Mouse (Mus musculus): ENCODE measurements around the gene Mvb12a.

Mvb12a gene

DNA sequence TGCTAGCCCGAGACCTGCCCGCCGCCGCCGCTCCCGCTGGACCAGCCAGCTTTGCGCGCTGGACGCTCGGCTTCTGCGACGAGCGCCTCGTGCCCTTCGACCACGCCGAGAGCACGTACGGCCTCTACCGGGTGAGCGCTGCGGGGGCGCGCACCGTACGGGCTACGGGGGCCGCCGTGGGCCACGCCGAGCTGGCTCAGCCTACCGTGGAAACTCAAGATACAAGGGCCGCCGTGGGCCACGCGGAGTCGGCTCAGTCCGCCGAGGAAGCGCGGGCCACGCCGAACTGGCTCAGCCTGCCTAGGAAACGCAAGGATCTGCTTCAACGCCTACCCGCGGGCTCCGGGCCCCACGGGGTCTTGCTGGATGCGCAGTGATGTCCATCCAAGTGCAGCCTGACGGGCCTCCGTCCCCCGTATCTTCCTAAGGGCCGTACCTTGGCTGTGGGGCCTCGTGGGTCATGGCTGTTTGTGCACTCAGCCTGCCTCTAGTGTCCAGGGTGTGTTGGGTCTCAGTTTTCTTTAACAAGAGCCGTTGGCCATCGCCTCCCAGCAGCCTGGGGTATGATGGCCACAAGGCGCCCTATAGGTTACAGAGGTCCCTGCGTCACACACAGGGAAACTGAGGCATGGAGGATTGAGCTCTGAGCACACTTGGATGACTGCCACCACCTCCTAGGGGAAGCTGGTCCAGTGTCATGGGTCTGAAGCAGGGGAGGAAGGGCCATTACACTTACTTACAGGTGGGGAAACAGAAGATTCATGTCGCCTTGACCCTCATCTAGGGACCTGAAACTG, 49.9 kb downstream of the Mvb12a start:
- DNase-seq (ENCODE audit: low read depth, low spot score) = no peak

DNA sequence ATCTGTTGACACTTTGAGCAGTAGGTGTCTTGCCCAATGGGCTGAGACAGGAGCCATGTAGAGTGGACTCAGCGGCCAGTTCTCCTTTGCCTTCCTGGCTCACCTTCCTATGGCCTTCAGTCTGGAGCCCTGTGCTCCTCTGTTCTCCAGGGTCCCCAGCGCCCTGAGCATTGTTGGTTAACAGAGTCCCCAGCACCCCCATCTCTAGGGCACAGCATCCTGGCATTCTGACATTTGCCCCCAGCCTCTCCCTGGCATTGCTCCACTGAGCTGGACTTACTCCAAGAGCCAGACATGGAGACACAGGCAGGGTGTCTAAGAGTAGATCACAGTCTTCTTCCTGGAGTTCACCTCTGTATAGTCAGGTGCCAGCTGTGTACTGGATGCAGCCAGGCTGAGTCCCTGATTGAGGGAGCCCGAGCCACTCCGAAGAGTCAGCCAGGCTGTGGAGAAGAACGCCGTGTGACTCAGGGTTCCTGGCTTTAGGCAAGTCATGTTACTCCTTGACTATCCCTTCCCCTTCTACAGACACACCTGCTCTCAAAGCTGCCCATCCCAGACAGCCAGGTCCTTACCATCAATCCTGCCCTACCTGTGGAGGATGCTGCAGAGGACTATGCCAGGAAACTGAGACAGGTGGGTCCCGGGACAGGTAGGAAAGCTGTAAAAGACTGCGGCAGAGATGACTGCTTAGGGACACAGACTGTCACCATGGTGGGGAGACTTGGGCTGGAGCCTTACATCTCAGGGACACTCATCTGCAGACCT, 51.0 kb downstream of the Mvb12a start:
- DNase-seq (ENCODE audit: low read depth, low spot score) = no peak

DNA sequence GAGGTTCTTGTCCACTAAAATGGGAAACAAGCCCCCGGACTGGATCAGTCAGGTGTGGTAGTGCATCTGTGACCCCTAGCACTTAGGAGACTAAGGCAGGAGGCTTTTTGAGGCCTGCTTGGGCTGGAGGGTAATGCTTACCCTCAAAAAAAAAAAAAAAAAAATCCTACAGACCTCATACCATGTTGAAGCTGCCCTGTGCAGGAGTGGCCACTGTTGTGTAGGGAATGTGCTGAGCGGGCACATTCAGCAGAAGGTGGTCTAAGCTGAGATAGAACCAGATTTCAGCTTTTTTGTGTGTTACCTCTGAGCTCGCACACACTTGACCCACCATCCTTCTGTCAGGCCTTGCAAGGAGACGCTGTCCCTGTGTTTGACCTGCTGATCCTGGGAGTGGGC, 51.6 kb downstream of the Mvb12a start:
- no peak for DNase-seq (ENCODE audit: low read depth, low spot score)

DNA sequence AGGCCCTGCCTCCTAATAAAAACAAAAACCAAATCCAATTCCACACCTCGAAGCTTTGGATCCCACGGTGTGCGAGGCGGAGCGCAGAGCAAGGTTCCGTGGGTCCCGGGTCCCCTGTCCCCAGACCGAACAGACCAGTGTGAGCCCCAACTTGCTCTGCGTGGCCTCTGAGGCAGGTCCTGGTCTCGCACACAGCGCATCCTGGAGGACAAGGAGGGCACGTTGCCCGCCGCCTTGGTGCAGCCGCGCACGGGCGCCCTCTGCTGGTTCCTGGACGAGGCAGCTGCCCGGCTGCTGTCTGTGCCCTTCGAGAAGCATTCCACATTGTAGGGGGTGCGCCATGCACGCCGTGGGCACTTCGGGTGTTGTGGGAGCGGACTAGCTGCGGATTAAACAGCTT, 53.1 kb downstream of the Mvb12a start:
- DNase-seq (ENCODE audit: low read depth, low spot score) = no peak

DNA sequence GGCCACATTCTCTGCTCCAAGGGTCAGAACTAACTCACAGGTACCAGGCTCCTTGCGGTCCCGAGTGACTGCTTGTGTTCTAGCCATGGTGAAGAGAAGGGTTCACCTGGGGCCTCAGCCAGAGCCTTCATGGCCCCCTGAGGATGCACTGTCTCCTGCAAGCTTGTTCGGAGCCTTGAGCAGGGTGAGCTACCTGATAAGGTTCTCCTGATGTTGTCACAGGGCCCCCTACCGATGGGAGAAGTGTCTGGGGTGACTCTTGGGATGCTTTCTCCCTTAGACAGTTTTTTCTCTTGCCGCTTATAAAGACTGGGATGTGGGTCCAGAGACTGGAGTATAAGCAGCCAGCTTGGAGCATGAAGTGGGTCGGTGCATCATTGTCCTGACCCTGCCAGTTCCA, 53.7 kb downstream of the Mvb12a start:
- no peak for DNase-seq (ENCODE audit: low read depth, low spot score)

DNA sequence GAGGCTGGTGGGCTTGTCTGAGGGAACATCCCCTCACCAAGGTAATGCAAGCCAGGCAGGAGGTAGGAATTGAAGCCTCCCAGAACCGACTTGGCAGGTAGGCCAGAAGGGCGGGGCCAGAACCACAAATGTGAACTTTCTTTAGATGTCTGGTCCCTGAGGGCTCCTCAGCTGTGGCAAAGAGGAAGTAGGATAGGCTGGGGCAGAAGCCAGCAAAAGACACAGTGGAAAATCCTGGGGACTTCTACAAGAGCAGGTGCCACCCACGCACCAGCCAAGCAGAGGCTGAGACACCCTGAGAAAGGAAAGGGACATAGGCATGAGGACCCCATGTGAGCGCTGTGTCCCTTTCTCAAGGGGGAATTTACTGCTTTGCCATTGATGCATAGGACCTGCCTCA, 54.1 kb downstream of the Mvb12a start:
- no peak for DNase-seq (ENCODE audit: low read depth, low spot score)

DNA sequence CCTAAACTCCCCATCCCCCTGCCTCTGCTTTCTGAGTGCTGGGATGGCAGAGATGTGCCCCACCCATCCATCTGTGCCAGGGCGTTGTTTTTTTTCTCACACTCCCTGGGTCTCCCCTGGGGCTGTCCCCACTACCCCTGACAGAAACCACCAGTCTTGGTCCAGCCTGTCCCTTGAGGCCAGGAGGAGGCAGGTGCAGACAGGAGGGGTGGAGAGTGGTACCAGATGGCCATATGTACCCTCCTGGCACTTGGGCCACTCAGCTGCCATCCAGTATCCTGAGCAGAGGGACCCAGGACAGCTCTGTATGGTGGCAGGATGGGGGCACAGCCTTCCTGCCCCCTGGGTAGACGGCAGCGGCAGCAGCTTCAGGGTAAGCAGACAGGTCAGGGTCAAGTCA, 54.7 kb downstream of the Mvb12a start, which contains the start of gene Fam129c:
Gene Fam129c (plus strand): TSS at position 198 of the 400 bp plus-strand sequence.
- no peak for DNase-seq (ENCODE audit: low read depth, low spot score)
